Mouse (Mus musculus) subcutaneous adipose tissue, adult 2 months (tissue): ENCODE data around the gene Dchs1. TPM values are rescaled to one million over a fixed set of nuclear protein-coding genes. Genes with fewer than 3 reads are reported as not detected.

Experiments
- polyA plus RNA-seq: library from polyadenylated mRNA; depleted of rRNA; stranded (reverse); fragments of >200 nt; gene quantifications from 2 replicates; pipeline ENCODE4 v1.2.3, GENCODE M21; 2012; ENCODE audit warnings: low replicate concordance; rRNA removed

The Dchs1 gene
- polyA plus RNA-seq = 10.7 and 45.1 TPM in 2 replicates

GRCm38 (mm10) chr7:105787285-105788140, at the start of gene Dchs1:
Dchs1 (minus strand) TSS chr7:105787654.

GRCm38 (mm10) chr7:105810877-105811489, 23.5 kb upstream of the Dchs1 start, which contains the start of gene Mrpl17:
Mrpl17 (minus strand) TSS chr7:105811099.

GRCm38 (mm10) chr7:105751491-105752433, 35.7 kb downstream of the Dchs1 start, which contains the start of gene Tpp1:
Tpp1 (minus strand) TSS chr7:105752235.

GRCm38 (mm10) chr7:105743926-105744590, 43.4 kb downstream of the Dchs1 start, which contains the start of gene Taf10:
Taf10 (minus strand) TSS chr7:105744361.

GRCm38 (mm10) chr7:105736911-105737521, 50.4 kb downstream of the Dchs1 start, which contains the start of gene Rrp8:
Rrp8 (minus strand) TSS chr7:105737385.

GRCm38 (mm10) chr7:105736264-105736901, 51.1 kb downstream of the Dchs1 start, which contains the start of gene Ilk:
Ilk (plus strand) TSS chr7:105736592.

Other genes with a start within 250 kb of the Dchs1 start
- gene Smpd1, start 233.3 kb downstream of the Dchs1 start, polyA plus RNA-seq = 69.4 and 120 TPM in 2 replicates
- 23.1 and 46.3 TPM in 2 replicates for gene Apbb1, start 206.0 kb downstream of the Dchs1 start, polyA plus RNA-seq
- gene Hpx, start 187.5 kb downstream of the Dchs1 start, polyA plus RNA-seq = 1.4 and 2.3 TPM in 2 replicates
- gene Trim3, start 154.1 kb downstream of the Dchs1 start, polyA plus RNA-seq = 69.2 and 93.7 TPM in 2 replicates
- 154 and 177 TPM in 2 replicates for gene Timm10b, start 147.6 kb downstream of the Dchs1 start, polyA plus RNA-seq
- 68.0 and 108 TPM in 2 replicates for gene Arfip2, start 147.2 kb downstream of the Dchs1 start, polyA plus RNA-seq
- 195 and 229 TPM in 2 replicates for gene Gm45799, start 147.1 kb downstream of the Dchs1 start, polyA plus RNA-seq
- 5.2 and 6.3 TPM in 2 replicates for gene Dnhd1, start 136.8 kb downstream of the Dchs1 start, polyA plus RNA-seq
- 295 and 396 TPM in 2 replicates for gene Ilk, start 51.1 kb downstream of the Dchs1 start, polyA plus RNA-seq
- 7.1 and 17.7 TPM in 2 replicates for gene Rrp8, start 50.3 kb downstream of the Dchs1 start, polyA plus RNA-seq
- gene Taf10, start 43.3 kb downstream of the Dchs1 start, polyA plus RNA-seq = 340 and 367 TPM in 2 replicates
- gene Tpp1, start 35.4 kb downstream of the Dchs1 start, polyA plus RNA-seq = 195 and 230 TPM in 2 replicates
- 331 and 380 TPM in 2 replicates for gene Mrpl17, start 23.4 kb upstream of the Dchs1 start, polyA plus RNA-seq
- 4.5 and 10.3 TPM in 2 replicates for gene Gm4070, start 166.3 kb upstream of the Dchs1 start, polyA plus RNA-seq